Mouse (Mus musculus): ENCODE data around the gene Psmb1. TPM values are rescaled to one million over a fixed set of nuclear protein-coding genes. Genes with fewer than 3 reads are reported as not detected.

Gene Psmb1
- 46.4 and 86.8 TPM in 2 replicates for polyA plus RNA-seq (2012; rRNA removed)

DNA sequence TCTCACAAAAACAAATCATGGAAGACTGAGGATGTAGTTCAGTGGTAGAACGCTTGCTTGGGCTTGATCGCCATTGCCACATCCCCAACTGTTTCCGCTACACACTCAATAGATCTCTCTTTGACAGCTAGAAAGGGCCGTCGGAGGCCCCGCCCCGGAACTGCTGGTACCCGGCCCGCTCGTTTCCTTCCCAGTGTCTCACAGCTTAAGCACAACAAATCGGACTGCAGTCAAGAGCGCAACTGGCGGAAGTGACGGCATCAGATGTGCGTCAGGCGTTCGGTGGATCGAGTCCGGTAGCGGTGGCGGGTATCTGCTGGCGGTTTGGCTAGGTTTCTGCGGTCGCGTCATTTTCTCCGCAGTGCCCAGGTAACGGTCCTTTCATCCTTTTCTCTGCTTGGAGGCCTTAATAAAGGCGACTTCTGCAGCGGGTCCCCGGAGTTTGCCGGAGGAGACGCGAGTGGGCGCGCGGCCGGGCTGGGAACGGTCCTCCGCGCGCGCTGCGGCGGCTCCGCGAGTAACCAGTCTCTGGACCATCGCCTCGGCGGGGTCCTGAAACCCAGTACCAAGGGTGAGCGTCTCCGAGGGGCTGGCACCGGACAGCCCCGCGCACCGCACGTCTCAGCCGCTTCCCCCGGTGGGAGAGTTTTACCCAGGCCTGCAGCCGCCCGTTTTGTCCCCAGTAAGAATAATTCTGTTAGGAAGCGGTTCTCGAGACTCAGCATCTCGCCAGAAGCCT, at the start of gene Psmb1, which contains the start of gene Tbp:
Gene Psmb1 (minus strand): TSS at position 96 of the 739 bp plus-strand sequence.
Gene Tbp (plus strand): TSS at position 233 of the 739 bp plus-strand sequence.

DNA sequence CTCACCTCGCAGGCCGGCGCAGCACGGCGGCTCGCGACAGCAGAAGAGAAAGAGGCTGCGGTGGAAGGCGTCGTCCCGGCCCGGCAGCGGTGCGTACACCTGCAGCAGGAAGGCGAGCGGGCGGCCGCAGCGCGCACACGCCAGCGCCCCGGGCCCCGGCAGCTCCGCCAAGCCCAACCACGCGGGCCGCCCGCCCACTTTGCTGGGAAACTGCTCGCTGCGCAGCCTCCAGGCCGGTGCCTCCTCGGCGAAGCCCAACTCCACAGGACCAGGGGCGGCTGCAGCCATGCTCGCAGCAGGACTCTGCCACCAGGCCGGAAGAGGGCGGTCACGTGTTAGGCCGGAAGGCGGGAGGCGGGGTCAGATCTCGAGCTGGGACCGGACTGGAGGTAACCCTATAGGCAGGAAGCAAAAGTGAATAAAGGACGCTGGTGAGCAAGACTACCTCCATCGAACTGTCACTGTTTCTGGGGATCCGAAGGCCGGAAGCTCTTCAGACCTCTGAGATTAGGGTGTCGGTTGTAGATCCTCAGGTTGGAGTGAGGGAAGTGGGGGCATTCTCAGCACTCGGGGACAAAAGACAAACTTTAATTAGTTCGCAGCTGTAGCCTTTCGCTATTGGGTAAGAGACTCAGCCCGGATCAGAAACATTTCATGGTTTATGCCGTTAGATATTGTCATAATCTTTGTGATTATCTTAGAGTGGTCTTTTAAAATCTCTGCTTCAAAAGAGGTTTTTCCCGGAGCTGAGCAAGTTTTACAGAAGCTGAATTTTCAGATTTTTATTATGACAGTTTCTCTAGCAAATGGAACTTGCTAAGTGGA, 27.6 kb upstream of the Psmb1 start, which contains the start of gene Pdcd2:
Gene Pdcd2 (minus strand): TSS at position 316 of the 825 bp plus-strand sequence.

Other genes starting within 250 kb of the Psmb1 start
- gene Dll1, start 122.9 kb downstream of the Psmb1 start, polyA plus RNA-seq (2012; rRNA removed) = 22.0 and 26.8 TPM in 2 replicates
- gene Fam120b, start 103.5 kb downstream of the Psmb1 start, polyA plus RNA-seq (2012; rRNA removed) = 10.3 and 10.6 TPM in 2 replicates
- gene Tbp, start 137 bp upstream of the Psmb1 start, polyA plus RNA-seq (2012; rRNA removed) = 20.9 and 26.4 TPM in 2 replicates
- 34.8 and 45.6 TPM in 2 replicates for gene Pdcd2, start 27.6 kb upstream of the Psmb1 start, polyA plus RNA-seq (2012; rRNA removed)
- gene Prdm9, start 64.6 kb upstream of the Psmb1 start, polyA plus RNA-seq (2012; rRNA removed) = 1.7 and 2.4 TPM in 2 replicates
- gene Chd1, start 205.2 kb upstream of the Psmb1 start, polyA plus RNA-seq (2012; rRNA removed) = 7.9 and 9.5 TPM in 2 replicates

Data from colon, adult 2 months (tissue).